Mouse (Mus musculus) embryo, embryonic 11.5 days (tissue): ENCODE results near the gene Il17re.

Experiments
- DNase-seq: peaks from one replicate; pipeline ENCODE4 v3.0.0-alpha.2; 2012; ENCODE audit warnings: low read depth, low spot score

Il17re gene

GRCm38 (mm10) chr6:113442442-113443090 is 15.7 kb upstream of the Il17re start, which contains the start of gene Jagn1:
Gene Jagn1 (plus strand): TSS chr6:113442569.
- DNase-seq, result peak; percentile 91

DNA sequence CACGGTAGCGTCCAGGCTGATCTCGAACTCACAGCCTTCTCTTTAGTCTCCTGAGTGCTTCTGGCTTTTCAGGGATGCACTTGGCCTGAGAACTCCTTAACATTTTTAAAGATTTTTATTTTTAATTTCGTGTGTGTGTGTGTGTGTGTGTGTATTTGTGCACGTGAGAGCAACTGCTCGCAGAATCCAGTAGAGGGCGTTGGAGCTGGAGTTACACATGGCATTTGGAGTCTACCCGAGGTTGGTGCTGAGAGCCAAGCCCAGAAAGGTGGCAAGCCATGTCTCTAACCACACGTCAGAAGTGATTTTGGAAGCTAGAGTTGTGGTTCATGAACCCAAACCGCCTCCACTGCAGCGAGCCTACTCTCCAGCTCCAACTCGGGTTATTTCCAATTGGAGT is 15.2 kb upstream of the Il17re start:
- DNase-seq, result no peak

GRCm38 (mm10) chr6:113444207-113444965 is 13.9 kb upstream of the Il17re start:
- no peak for DNase-seq

GRCm38 (mm10) chr6:113447639-113448038 is 10.6 kb upstream of the Il17re start:
- DNase-seq, result no peak

DNA sequence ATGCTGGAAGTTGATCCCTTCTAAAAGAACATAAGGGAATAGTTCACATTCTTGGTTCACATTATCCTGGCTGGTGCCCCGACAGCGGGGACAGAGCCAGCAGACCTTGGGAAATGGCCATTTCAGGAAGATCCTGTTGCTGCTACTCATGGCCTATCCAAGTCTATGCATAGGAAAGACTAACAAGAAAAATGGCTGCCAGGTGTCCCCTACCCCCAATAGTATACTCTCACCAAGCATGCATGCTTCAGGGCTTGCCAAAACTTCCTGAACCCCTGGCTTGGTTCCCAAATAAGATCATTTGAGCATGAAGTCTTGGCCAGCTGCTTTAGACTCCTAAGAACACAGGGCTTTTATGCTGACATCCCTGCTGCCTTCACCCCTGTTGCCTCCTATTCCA is 6.4 kb upstream of the Il17re start:
- DNase-seq, result no peak

GRCm38 (mm10) chr6:113455007-113455406 is 3.3 kb upstream of the Il17re start:
- DNase-seq, result no peak

DNA sequence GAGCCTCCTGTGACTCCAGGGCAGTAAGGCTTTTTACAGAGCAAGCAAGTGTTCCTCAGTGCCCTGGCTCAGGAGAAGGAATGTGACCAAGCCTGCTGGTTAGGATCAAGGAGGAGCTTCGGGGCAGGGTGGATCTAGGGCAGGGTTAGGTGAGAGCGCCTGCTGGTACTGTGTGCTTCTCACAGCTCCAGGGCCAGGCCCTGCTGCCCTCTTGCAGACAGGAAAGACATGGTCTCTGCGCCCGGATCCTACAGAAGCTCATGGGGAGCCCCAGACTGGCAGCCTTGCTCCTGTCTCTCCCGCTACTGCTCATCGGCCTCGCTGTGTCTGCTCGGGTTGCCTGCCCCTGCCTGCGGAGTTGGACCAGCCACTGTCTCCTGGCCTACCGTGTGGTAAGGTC is 351 bp downstream of the Il17re start:
- no peak for DNase-seq

- DNase-seq, result no peak
Measured at GRCm38 (mm10) chr6:113464040-113464439, 5.8 kb downstream of the Il17re start.

DNA sequence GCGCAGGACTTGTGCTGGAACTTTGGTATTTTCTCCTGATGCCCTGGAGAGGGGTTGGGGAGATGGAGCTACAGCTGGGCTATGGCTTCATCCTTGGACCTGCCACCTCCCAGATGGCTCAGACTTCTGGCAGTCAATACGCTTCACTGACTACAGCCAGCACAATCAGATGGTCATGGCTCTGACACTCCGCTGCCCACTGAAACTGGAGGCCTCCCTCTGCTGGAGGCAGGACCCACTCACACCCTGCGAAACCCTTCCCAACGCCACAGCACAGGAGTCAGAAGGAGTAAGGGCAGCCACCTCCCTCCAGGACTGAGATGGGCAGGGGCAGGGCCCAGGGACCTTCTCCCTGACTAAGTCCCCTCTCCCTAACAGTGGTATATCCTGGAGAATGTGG is 7.3 kb downstream of the Il17re start:
- no peak for DNase-seq

- DNase-seq, result no peak
Measured at GRCm38 (mm10) chr6:113468512-113468911, 10.2 kb downstream of the Il17re start.

DNA sequence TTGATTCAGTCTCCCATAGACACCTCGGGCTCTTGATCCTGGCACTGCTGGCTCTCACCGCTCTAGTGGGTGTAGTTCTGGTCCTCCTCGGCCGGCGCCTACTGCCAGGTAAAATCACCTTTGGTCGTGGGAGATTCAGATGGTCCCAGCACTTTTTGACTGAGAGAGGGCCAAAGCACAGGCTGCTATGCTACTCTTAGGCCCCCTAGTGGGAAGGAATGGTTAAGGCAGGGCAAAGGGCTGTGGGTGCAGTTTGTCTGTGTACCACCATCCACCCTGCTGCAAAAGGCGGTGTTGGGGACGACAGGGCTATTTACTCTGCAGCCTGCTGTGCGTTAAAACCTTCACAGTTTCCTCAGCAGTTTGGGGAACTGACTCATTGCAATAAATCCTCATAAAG is 10.7 kb downstream of the Il17re start:
- DNase-seq, result peak; percentile 61

DNA sequence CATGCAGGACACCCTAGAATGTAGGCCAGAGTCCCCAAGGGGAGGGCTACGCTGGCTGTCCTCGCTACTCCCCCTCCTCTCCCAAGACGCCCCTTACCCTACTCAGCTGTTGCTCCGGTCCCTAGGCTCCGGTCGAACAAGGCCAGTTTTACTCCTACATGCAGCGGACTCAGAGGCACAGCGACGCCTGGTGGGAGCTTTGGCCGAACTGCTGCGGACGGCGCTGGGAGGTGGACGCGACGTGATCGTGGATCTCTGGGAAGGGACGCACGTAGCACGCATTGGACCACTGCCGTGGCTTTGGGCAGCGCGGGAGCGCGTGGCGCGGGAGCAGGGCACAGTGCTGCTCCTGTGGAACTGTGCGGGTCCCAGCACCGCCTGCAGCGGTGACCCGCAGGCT is 11.1 kb downstream of the Il17re start:
- peak; percentile 56 for DNase-seq

- DNase-seq, result no peak
Measured at GRCm38 (mm10) chr6:113471297-113471936, 13.1 kb downstream of the Il17re start, which contains the start of gene Il17rc. Gene Il17rc (plus strand): TSS chr6:113471427.

- DNase-seq, result no peak
Measured at GRCm38 (mm10) chr6:113472061-113472460, 13.8 kb downstream of the Il17re start.

GRCm38 (mm10) chr6:113473246-113473645 is 15.0 kb downstream of the Il17re start:
- no peak for DNase-seq

GRCm38 (mm10) chr6:113473715-113474114 is 15.4 kb downstream of the Il17re start:
- DNase-seq, result no peak

GRCm38 (mm10) chr6:113477353-113477752 is 19.1 kb downstream of the Il17re start:
- DNase-seq, result no peak

DNA sequence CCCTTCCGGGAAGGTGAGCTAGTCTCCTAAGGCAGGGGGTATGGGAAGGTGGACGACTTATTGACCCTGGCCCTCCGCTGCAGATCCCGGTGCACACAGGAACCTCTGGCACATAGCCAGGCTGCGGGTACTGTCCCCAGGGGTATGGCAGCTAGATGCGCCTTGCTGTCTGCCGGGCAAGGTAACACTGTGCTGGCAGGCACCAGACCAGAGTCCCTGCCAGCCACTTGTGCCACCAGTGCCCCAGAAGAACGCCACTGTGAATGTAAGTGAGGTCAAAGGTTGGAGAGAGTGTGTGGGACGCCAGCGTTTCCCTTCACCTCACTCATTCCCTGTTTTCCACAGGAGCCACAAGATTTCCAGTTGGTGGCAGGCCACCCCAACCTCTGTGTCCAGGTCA is 20.6 kb downstream of the Il17re start:
- DNase-seq, result no peak

DNA sequence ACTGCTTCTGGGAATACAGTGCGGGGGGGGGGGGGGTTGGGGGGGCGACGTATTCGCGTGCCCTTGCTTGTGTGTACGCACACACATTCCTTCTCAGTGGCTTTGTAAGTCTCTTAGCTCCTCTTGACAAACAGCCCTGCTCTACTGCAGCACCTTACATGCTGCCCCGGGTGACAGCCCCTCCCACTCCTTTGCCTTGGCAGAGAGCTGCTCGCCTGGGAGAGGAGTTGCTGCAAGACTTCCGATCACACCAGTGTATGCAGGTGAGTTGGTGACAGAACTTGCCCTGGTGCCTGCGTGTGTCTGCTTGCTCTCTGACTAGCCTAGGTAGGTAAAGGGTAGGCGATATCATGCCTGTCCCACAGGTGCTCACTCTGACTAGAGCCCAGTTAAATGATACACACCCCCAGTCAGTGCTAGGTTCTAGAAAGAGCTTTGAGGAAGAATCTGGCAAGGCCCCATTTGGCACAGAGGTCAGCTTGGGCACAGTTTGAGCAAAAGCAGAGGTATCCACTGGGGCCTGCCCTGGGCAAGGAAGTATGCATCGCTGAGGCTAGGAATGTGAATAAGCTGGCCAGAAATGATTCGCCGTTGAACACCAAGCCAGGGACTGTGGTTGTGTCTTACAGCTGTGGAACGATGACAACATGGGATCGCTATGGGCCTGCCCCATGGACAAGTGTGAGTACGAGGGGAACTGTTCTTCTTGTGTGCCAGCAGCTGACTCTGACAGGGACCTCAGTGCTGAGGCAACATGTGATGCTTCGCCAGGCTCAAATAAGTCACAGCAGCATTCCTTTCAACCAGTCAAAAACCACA is 22.5 kb downstream of the Il17re start:
- no peak for DNase-seq

DNA sequence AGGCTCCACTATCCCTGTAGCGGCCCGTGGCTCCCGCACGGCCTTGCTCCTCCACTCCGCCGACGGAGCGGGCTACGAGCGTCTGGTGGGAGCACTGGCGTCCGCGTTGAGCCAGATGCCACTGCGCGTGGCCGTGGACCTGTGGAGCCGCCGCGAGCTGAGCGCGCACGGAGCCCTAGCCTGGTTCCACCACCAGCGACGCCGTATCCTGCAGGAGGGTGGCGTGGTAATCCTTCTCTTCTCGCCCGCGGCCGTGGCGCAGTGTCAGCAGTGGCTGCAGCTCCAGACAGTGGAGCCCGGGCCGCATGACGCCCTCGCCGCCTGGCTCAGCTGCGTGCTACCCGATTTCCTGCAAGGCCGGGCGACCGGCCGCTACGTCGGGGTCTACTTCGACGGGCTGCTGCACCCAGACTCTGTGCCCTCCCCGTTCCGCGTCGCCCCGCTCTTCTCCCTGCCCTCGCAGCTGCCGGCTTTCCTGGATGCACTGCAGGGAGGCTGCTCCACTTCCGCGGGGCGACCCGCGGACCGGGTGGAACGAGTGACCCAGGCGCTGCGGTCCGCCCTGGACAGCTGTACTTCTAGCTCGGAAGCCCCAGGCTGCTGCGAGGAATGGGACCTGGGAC is 24.3 kb downstream of the Il17re start:
- DNase-seq, result no peak

DNA sequence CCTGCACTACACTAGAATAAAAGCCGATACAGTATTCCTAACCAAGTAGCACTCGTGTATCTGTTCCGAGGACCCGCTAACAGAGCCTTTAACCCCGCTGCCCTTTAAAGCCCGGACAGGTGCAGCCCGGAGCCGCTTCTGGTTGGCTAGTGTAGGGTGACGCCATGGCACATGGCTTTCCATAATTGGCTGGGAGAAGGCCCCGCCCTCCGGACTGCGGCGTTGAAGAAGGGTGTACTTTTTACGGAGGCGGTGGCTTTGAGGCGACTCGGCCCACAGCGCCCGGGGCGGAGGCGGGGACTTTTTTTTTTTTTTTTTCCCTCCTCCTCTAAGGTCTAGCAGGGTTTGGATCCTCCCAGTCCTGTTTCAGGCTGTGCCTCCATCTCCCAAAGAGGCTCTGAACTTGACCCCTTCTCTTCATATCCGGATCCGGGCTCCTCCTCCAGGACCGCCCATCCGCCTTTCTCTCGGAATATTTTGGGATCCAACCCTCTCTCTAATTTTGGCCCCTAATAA is 24.9 kb downstream of the Il17re start, which contains the start of gene Creld1:
TSS of gene Creld1 (plus strand) at position 198 of the 516 bp plus-strand sequence.
- DNase-seq, result peak; percentile 88
